Mouse (Mus musculus): ENCODE data around the gene Plcb1.

Plcb1 gene

GRCm38 (mm10) chr2:134912616-134913015 lies 126.7 kb downstream of the Plcb1 start:
- in situ Hi-C loops (cut with MboI, MseI): no loop called here

- in situ Hi-C loops (cut with MboI, MseI): no loop called here
These were observed 127.7 kb downstream of the Plcb1 start for GRCm38 (mm10) chr2:134913542-134913941.

- in situ Hi-C loops (cut with MboI, MseI): no loop called here
These were observed 128.3 kb downstream of the Plcb1 start for GRCm38 (mm10) chr2:134914091-134914550.

- in situ Hi-C loops (cut with MboI, MseI): no loop called here
These were observed 129.2 kb downstream of the Plcb1 start for GRCm38 (mm10) chr2:134915035-134915434.

- in situ Hi-C loops (cut with MboI, MseI): no loop called here
These were observed 134.9 kb downstream of the Plcb1 start for GRCm38 (mm10) chr2:134920611-134921280.

- in situ Hi-C loops (cut with MboI, MseI): no loop called here
These were observed 136.9 kb downstream of the Plcb1 start for GRCm38 (mm10) chr2:134922636-134923375.

- in situ Hi-C loops (cut with MboI, MseI): no loop called here
These were observed 138.3 kb downstream of the Plcb1 start for GRCm38 (mm10) chr2:134924143-134924655.

GRCm38 (mm10) chr2:134926266-134926665 lies 140.4 kb downstream of the Plcb1 start:
- in situ Hi-C loops (cut with MboI, MseI): no loop called here

- in situ Hi-C loops (cut with MboI, MseI): no loop called here
These were observed 141.2 kb downstream of the Plcb1 start for GRCm38 (mm10) chr2:134927072-134927471.

- in situ Hi-C loops (cut with MboI, MseI): no loop called here
These were observed 143.6 kb downstream of the Plcb1 start for GRCm38 (mm10) chr2:134929452-134929851.

GRCm38 (mm10) chr2:134930961-134931360 lies 145.1 kb downstream of the Plcb1 start:
- in situ Hi-C loops (cut with MboI, MseI): no loop called here

- in situ Hi-C loops (cut with MboI, MseI): no loop called here
These were observed 146.0 kb downstream of the Plcb1 start for GRCm38 (mm10) chr2:134931756-134932421.

GRCm38 (mm10) chr2:134935469-134935868 lies 149.6 kb downstream of the Plcb1 start:
- in situ Hi-C loops (cut with MboI, MseI): no loop called here

GRCm38 (mm10) chr2:134935970-134936649 lies 150.2 kb downstream of the Plcb1 start:
- in situ Hi-C loops (cut with MboI, MseI): no loop called here

GRCm38 (mm10) chr2:134937666-134938065 lies 151.8 kb downstream of the Plcb1 start:
- in situ Hi-C loops (cut with MboI, MseI): no loop called here

- in situ Hi-C loops (cut with MboI, MseI): no loop called here
These were observed 156.2 kb downstream of the Plcb1 start for GRCm38 (mm10) chr2:134942039-134942438.

- in situ Hi-C loops (cut with MboI, MseI): no loop called here
These were observed 157.1 kb downstream of the Plcb1 start for GRCm38 (mm10) chr2:134942919-134943318.

GRCm38 (mm10) chr2:134946331-134946730 lies 160.5 kb downstream of the Plcb1 start:
- in situ Hi-C loops (cut with MboI, MseI): no loop called here

- in situ Hi-C loops (cut with MboI, MseI): no loop called here
These were observed 161.0 kb downstream of the Plcb1 start for GRCm38 (mm10) chr2:134946911-134947310.

- in situ Hi-C loops (cut with MboI, MseI): no loop called here
These were observed 166.2 kb downstream of the Plcb1 start for GRCm38 (mm10) chr2:134952088-134952487.

- in situ Hi-C loops (cut with MboI, MseI): no loop called here
These were observed 170.6 kb downstream of the Plcb1 start for GRCm38 (mm10) chr2:134956436-134956835.

- in situ Hi-C loops (cut with MboI, MseI): no loop called here
These were observed 180.3 kb downstream of the Plcb1 start for GRCm38 (mm10) chr2:134966131-134966530.

Data from T-helper 17 cell (primary cell).